Mouse (Mus musculus) olfactory bulb, adult 2 months (tissue): ENCODE data around the gene Hnrnpd.

Experiments used
- CTCF ChIP-seq: fragments of 200-500 bp; IDR thresholded peaks from 2 replicates; pipeline ENCODE4 v1.5.1; 2012; ENCODE audit warnings: low read depth, mild to moderate bottlenecking, low read length, moderate library complexity; ENCODE audit not compliant: insufficient read depth
- POLR2A ChIP-seq: fragments of 200-500 bp; IDR thresholded peaks from 2 replicates; pipeline ENCODE4 v1.6.1; 2012; ENCODE audit warnings: mild to moderate bottlenecking, low read depth, low read length, moderate library complexity; ENCODE audit not compliant: insufficient read depth

DNA sequence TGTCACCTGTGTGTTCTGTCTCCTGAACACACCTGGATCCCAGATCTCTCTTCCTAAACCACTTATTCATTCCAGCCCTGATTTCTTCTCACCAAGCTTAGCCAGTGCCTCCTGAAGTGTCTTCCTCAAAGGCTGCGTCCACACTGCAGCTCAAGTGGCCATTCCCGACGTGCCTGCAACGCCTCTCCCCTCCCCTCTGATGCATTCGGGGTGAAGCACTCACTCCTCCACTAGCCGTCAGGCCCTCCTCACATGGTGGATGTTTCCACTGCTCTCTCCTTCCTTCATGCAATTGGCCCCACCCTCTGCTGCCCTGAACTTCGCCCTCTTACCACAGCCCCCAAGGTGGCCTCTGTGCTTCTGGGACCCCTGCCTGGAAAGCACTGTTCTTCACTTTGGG is 63.2 kb downstream of the Hnrnpd start:
- TF ChIP-seq CTCF, result no peak
- no peak for TF ChIP-seq POLR2A
